In genomic region chr11:72955339-72955974, GRCm38 (mm10) we compare ENCODE assay signal across 13 mouse cellular contexts. TPM values are rescaled to one million over a fixed set of nuclear protein-coding genes. Genes with fewer than 3 reads are reported as not detected.
DNase-seq lines count a peak whose midpoint lies in the region; ATAC-seq and TF ChIP-seq lines count a peak whose summit lies in the region.
"Had no signal": no experiment of that assay in that cellular context is flagged by ENCODE, and none has a peak within 500 bp of the region (broad histone marks: within the 10 kb centered on the region; RNA-seq: fewer than 3 reads in every experiment).

No protein-coding gene starts in this region.

- no peaks in the 10 kb centered on the region for H3K4me1 ChIP-seq in forebrain, postnatal 0 days (ENCODE audit: insufficient read depth)

- DNase-seq in heart, adult 11 months = peak; percentile 98
- DNase-seq in heart, postnatal 25 days (ENCODE audit: low spot score) = no peak
- DNase-seq in heart, adult 18-20 months = peak; percentile 35 to 51
- peak; percentile 23 for DNase-seq in heart, postnatal 4 days
- DNase-seq in lung, postnatal 25 days (ENCODE audit: low spot score) = peak; percentile 72
- DNase-seq in cerebellum, adult 11 months = no peak
- no peak for DNase-seq in left cerebral cortex, adult 18-20 months (ENCODE audit: low spot score in 2 of 2)
- DNase-seq in forebrain, postnatal 0 days = no peak
- DNase-seq: B cell, adult 2 months; gastrocnemius, postnatal 14 days; midbrain, embryonic 14.5 days; thymus, postnatal 25 days had no signal

- H3K4me3 ChIP-seq in forebrain, postnatal 0 days (ENCODE audit: low read depth, low read length) = no peak overlapping the region

- ATAC-seq in forebrain, postnatal 0 days = no peak

- H3K9me3 ChIP-seq in forebrain, postnatal 0 days (ENCODE audit: low read length) = no peaks in the 10 kb centered on the region

- H3K27me3 ChIP-seq in forebrain, postnatal 0 days (ENCODE audit: insufficient read depth, low read length) = peaks cover 15% of the 10 kb centered on the region

- intact Hi-C loops in heart, postnatal 25 days (cut with DNase I) = no loop called here

- H3K27ac ChIP-seq in forebrain, postnatal 0 days (ENCODE audit: low read depth, low read length) = no peak overlapping the region
- H3K27ac ChIP-seq: kidney, postnatal 0 days had no signal

- 79% methylated on average over 5 of the region's 5 CpGs for WGBS in forebrain, postnatal 0 days

- no peak overlapping the region for H3K4me2 ChIP-seq in forebrain, postnatal 0 days (ENCODE audit: low read depth)

- H3K9ac ChIP-seq in forebrain, postnatal 0 days = no peak overlapping the region

- no peak for TF ChIP-seq CTCF in forebrain, postnatal 0 days (IDR thresholded peaks at IDR 0.05; ENCODE audit: low read depth)

- no peaks in the 10 kb centered on the region for H3K36me3 ChIP-seq in forebrain, postnatal 0 days (ENCODE audit: insufficient read depth)

RNA-seq across cellular contexts. Expression of gene Atp2a3, which starts 5.5 kb away (rescaled TPM):
- total RNA-seq in heart, postnatal 25 days (2021) = 10 to 100 TPM; 11.5 to 12.2 TPM
- total RNA-seq in heart, adult 18-20 months (2021) = 10 to 100 TPM in 1 of 2 experiments, 1 to 10 TPM in 1; 8.6 to 15.8 TPM
- 10 to 100 TPM in 1 of 2 experiments, 1 to 10 TPM in 1; 8.3 to 12.0 TPM for total RNA-seq in heart, postnatal 4 days (2021)
- 1 to 10 TPM; 6.6 to 8.5 TPM for total RNA-seq in left cerebral cortex, adult 18-20 months (2021)
- total RNA-seq in forebrain, postnatal 0 days (2014; rRNA removed) = 1.5 and 1.6 TPM in 2 replicates
- 1.7 and 2.4 TPM in 2 replicates for polyA plus RNA-seq in forebrain, postnatal 0 days (2015; fragmentation: Nextera tagmentation; extraction: Ambion mirVana)

RNA-seq across cellular contexts. Expression of gene P2rx1, which starts 43.4 kb away (rescaled TPM):
- total RNA-seq in heart, postnatal 25 days (2021) = under 1 TPM; 0.29 to 0.50 TPM
- total RNA-seq in heart, adult 18-20 months (2021) = under 1 TPM; 0.25 to 0.28 TPM
- total RNA-seq in heart, postnatal 4 days (2021) = under 1 TPM; 0.71 to 0.77 TPM
- total RNA-seq in left cerebral cortex, adult 18-20 months (2021) = under 1 TPM; 0.26 to 0.47 TPM
- total RNA-seq in forebrain, postnatal 0 days (2014; rRNA removed) = 0.08 and 2.0 TPM in 2 replicates
- 0.19 and 0.25 TPM in 2 replicates for polyA plus RNA-seq in forebrain, postnatal 0 days (2015; fragmentation: Nextera tagmentation; extraction: Ambion mirVana)

Comparison
In these comparisons a context has a peak if more than half of its experiments do, and no peak if none do; other contexts are left out.
1. DNase-seq: peak in heart, adult 11 months (single experiment), heart, adult 18-20 months (2 of 2), heart, postnatal 4 days (single experiment) and lung, postnatal 25 days (single experiment); none in heart, postnatal 25 days (single experiment), cerebellum, adult 11 months (single experiment), left cerebral cortex, adult 18-20 months (0 of 2) and forebrain, postnatal 0 days (single experiment).